Mouse (Mus musculus) retina, postnatal 1 day (tissue): ENCODE data around the gene March2.

Experiments used
- DNase-seq: peaks from one replicate; pipeline ENCODE4 v3.0.0-alpha.2; 2012

Gene March2

GRCm38 (mm10) chr17:33717246-33717645, 1.2 kb downstream of the March2 start:
- no peak for DNase-seq

DNA sequence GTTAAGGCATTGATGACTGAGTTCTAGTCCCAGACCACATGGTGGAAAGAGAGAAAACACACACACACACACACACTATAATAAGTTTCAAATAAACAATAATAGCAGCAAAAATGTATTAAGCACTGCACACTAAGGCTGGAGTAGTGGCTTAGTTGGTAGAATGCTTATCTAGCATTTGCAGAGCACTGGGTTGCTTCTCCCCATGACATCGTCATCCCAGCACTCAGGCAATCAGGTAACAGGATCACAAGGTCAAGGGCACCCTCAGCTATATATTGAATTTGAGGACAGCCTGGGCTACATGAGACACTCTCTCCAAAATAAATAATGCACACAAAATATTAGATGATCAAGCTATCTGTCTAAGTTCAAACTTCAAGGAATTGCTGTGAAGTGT, 3.7 kb downstream of the March2 start:
- no peak for DNase-seq

GRCm38 (mm10) chr17:33713271-33713670, 5.2 kb downstream of the March2 start:
- no peak for DNase-seq

- DNase-seq: no peak
Measured at GRCm38 (mm10) chr17:33709834-33710233, 8.6 kb downstream of the March2 start.

GRCm38 (mm10) chr17:33703091-33703490, 15.4 kb downstream of the March2 start:
- DNase-seq: no peak

- DNase-seq: no peak
Measured at GRCm38 (mm10) chr17:33702178-33702577, 16.3 kb downstream of the March2 start.

GRCm38 (mm10) chr17:33695471-33695870, 23.0 kb downstream of the March2 start:
- DNase-seq: no peak

GRCm38 (mm10) chr17:33686760-33687159, 31.7 kb downstream of the March2 start, which contains the start of gene Hnrnpm:
Hnrnpm (minus strand) TSS chr17:33686860.
- DNase-seq: no peak

DNA sequence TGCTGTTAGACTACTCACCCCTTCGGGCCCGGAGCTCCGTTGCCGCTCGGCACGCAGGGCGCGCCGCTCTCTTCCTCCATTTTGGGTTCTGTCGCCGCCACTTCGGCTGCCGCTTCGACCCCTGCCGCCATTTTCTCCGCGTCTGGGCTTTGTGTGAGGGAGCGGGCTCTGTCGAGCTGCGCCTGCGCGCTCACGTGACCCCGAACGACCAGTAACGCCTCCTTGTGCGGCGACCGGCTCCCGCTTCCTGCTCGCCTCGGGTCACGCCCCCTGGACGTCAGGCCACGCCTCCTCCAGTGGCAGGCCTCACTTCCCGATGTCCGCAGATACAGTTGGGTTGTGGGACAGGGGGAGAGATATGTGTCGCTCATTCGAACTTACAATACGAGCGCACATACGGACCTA, 33.2 kb downstream of the March2 start:
- peak; percentile 98 for DNase-seq

- peak; percentile 71 for DNase-seq
Measured at GRCm38 (mm10) chr17:33684671-33685231, 33.7 kb downstream of the March2 start.

GRCm38 (mm10) chr17:33681767-33682166, 36.7 kb downstream of the March2 start:
- no peak for DNase-seq

DNA sequence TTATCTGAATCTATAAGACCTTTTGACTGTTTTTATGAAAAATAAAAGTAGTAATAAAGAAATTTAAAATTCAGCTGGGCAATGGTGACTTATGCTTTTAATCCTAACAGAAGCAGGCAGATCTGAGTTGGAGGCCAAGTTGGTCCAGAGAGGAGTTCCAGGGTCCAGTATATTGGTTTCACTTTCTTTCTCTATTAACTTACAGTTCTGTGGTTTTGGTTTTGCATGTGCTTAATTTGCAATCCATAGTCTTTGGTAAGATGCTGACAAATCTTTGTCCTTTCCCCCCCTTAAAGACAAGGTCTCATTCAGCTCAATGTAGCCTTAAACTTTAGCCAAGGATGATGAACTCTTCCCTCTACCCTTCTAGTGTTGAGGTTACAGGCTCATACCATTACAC, 39.7 kb downstream of the March2 start:
- DNase-seq: no peak

GRCm38 (mm10) chr17:33676086-33676485, 42.4 kb downstream of the March2 start:
- DNase-seq: no peak

- no peak for DNase-seq
Measured at GRCm38 (mm10) chr17:33675452-33675851, 43.0 kb downstream of the March2 start.

DNA sequence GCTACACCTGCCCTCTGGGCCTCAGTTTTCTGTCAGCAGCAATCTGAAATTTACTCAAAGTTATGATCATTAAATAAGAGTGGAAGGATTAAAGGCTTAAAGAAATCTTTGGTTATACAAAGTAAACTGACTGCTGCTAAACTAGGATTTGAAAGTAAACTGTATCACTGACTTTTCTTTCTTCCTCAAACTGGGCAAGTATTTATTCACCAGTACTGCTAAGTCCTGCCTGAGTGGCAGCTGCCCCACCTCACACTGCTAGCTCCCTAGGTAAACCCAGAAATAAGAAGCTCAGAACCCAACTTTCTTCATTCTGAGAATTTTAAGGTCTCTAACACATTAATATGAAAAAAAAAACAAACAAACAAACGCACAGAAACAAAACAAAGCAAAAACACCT, 44.6 kb downstream of the March2 start:
- DNase-seq: no peak

DNA sequence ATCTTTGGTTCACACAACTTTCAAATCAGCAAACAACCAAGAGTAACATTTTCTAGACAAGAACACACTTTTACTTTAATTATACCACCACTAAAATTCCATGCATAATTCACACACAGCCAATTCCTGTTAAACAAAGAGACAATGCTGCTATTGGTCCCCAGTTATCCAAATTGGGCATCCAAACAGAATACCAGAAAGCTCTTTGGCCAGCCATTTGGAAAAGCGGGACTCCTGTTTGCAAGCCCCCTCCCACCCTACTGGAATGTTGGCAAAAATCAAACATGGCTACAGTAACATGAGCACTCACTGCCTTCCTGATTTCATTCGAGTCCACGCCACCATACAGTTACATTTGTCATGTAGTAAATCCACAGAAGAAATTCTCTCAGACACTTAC, 48.8 kb downstream of the March2 start:
- DNase-seq: no peak

DNA sequence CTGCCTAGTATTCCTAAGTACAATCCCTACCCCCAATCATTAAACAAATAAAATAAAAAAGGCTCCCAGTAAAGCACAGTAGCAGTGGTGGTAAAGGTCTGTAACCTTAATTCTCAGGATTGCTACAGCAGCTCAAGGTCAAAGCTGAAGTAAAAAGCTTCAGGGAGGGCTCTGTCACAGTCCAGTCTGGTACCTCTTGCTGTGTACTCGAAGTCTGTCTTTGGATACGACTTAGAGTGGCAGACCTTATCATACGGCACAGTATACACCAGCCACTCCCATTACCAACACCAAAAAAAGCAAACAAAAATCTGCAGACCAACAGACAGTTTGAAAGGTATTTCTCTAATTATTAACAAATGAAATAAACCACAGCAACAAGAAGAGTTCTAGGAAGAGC, 51.7 kb downstream of the March2 start:
- DNase-seq: no peak

DNA sequence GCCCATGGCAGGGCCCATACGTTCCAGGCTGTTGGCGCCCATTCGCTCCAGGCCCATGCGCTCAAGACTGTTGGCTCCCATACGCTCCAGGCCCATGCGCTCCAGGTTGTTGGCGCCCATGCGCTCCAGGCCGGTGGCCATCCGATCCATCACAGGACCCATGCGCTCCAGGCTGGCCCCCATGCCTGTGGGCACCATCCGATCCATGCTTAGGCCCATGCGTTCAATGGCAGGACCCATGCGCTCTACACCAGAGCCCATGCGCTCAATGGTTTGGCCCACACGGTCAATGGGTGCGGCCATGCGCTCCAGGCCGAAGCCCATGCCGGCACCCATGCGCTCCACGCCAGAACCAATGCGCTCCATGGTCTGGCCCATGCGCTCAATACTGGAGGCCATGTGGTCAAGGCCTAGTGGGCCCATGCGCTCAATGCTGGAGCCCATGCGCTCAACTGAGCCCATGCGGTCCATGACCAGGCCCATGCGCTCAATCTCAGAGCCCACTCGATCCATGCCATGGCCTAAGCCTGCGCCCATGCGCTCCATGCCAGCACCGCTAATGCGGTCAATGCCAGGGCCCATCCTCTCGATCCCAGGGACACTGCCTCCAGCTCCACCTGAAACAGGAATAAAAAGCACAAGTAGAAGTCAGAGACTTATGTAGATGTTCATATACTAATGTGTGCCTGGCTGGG, 68.5 kb downstream of the March2 start:
- DNase-seq: no peak

DNA sequence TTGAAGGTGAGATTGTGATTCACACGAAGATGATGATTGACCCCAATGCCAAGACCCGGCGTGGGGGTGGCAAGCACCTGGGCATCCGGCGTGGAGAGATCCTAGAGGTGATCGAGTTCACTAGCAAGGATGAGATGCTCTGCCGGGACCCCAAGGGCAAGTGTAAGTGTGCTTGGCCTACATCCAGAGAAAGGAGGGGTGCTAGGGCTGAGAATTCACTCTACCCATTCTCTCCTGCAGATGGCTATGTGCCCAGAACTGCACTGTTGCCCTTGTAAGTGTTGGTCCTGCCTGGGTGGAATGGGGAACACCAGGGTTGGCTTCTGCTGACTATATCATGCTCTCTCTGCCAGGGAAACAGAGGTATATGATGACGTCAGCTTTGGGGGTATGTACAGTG, 73.4 kb downstream of the March2 start:
- DNase-seq: no peak

GRCm38 (mm10) chr17:33644068-33644467, 74.4 kb downstream of the March2 start:
- no peak for DNase-seq

DNA sequence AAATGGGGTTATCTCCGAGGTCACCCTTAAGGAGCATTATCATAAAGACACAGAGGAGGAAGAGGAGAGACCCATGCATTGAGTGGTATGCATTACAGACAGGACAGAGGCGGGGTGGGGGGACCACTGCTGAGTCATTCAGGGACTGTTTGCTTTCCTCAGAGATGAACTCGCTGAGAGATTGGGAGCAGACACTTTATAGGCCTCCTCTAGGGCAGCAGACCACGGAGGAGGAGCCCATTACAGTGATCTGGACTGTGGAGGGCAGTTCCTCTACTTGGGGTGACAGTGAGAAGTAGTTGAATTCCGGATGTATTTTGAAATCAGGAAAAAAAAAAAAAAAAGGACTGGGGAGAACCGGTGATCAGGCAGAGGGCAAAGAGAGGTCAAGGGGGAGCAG, 78.7 kb downstream of the March2 start:
- DNase-seq: no peak

GRCm38 (mm10) chr17:33637516-33638276, 80.8 kb downstream of the March2 start, which contains the start of gene Pram1:
Pram1 (plus strand) TSS chr17:33638056.
- DNase-seq: no peak

GRCm38 (mm10) chr17:33637038-33637437, 81.4 kb downstream of the March2 start:
- DNase-seq: no peak
